Mouse (Mus musculus): ENCODE measurements at regions not wholly inside any gene's neighbourhood (a gene's known extent, or its start where the extent isn't known, plus 50 kb on each side); places are given as distances from the start of the nearest gene placed in this dataset.

DNA sequence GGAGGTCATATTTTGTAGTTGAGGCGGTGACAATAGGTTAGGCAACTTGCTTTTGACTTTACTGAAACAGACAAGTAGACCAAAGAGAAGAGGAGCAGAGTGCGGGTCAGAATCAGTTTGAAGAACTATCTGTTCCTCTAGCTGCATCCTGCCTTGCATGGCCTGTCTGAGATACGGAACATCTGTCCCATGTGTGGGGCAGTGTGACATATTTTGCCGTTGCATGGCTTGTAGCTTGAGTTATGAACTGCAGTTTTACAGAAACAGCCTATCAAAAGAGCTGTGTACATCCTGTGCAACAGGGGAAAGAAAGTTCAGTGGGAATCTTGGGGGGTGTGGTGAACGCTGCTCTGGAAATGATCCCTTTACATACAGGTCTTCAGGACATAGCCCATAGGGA is 718.9 kb upstream of the Igfbp3 start:
- Histone ChIP-seq H3K27me3 (replicated peaks) (no peaks in the 10 kb centered on the region), H3K9ac (no peak overlapping the region), H3K4me3 (replicated peaks) (no peak overlapping the region), H3K4me2 (no peak overlapping the region), H3K27ac (no peak overlapping the region), H3K9me3 (no peaks in the 10 kb centered on the region), H3K36me3 (no peaks in the 10 kb centered on the region), H3K4me1 (no peaks in the 10 kb centered on the region)
- WGBS: 83% methylated on average over 5 of the region's 5 CpGs
- ATAC-seq (ENCODE audit: insufficient read depth, low FRiP score, low read depth): no peak

DNA sequence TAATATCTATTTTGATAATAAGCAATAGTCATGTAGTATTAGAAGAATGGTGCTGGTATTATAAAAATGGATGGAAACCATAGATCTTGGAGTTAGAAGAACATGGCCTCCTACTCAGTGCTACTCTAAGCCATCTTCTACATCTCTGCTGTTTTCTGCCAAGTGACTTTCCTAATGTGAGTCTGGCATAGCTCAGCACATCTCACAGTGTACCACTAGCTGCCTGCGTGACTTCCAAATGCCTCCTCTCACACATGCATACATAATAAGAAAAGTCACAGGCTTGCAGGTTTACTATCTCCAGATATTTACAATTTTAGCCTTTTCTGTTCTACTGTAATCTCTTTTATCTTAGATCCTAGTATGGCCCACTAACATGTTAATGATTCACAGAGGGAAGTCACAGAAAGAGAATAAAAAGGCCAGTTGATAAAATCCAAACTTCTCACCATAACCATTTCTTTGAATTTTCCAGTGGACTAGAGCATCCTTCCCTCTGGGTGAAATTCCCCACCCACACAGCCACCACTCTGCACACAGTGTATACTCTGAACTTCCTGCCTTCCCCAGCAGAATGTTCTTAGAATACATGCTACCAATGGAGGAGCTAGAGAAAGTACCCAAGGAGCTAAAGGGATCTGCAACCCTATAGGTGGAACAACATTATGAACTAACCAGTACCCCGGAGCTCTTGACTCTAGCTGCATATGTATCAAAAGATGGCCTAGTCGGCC is 717.5 kb upstream of the Igfbp3 start:
- H3K9me3 ChIP-seq: no peaks in the 10 kb centered on the region
- H3K27me3 ChIP-seq (replicated peaks): no peaks in the 10 kb centered on the region
- no peaks in the 10 kb centered on the region for H3K36me3 ChIP-seq
- no peak overlapping the region for H3K27ac ChIP-seq
- no peaks in the 10 kb centered on the region for H3K4me1 ChIP-seq
- WGBS: 84% methylated on average over 3 of the region's 3 CpGs
- ATAC-seq (ENCODE audit: insufficient read depth, low FRiP score, low read depth): no peak
- H3K4me2 ChIP-seq: no peak overlapping the region
- H3K4me3 ChIP-seq (replicated peaks): no peak overlapping the region
- no peak overlapping the region for H3K9ac ChIP-seq

DNA sequence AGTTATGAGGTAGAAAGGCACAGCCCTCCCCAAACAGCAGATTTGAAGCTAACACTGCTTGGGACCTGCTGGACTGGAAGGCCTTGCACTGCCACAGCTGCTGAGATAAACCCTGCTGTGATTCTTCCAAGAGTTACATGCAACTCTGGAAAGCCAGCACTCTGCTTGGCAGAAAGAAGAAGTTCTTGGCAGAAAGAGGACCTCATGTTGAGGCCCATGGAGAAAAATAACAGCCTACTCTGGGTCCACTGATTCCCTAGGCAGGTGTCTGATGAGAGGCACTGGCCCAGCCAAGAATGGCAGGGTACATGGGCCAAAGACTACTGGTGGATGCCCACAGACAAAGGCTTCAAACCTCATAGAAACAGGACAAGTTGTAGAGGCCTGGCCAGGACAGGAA is 714.0 kb upstream of the Igfbp3 start:
- Histone ChIP-seq H3K9ac (no peak overlapping the region), H3K27me3 (replicated peaks) (no peaks in the 10 kb centered on the region), H3K4me1 (no peaks in the 10 kb centered on the region), H3K4me2 (no peak overlapping the region), H3K27ac (no peak overlapping the region), H3K36me3 (no peaks in the 10 kb centered on the region), H3K4me3 (replicated peaks) (no peak overlapping the region), H3K9me3 (no peaks in the 10 kb centered on the region)
- ATAC-seq (ENCODE audit: insufficient read depth, low FRiP score, low read depth): no peak

DNA sequence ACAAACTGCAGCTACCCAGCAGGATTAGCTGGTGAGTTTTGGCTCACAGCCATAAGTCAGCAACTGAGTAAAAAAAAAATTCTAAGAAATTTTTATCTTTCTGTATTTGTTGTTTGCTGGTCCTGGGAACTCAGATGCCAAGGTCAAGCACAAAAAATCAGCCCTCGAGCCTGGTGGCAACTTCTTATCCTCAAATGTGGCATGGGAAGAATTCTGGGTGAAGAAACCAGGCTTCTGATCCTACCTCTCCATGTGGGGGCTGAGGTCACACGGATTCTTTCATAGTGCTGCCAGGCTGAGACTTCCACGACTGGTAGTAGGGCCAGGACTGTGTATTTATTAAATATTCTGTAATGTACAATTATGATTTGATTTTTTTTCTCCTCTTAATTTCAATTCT is 698.3 kb upstream of the Igfbp3 start:
- Histone ChIP-seq H3K4me2 (no peak overlapping the region), H3K4me1 (no peaks in the 10 kb centered on the region), H3K27me3 (replicated peaks) (no peaks in the 10 kb centered on the region), H3K9me3 (no peaks in the 10 kb centered on the region), H3K36me3 (no peaks in the 10 kb centered on the region), H3K27ac (no peak overlapping the region), H3K4me3 (replicated peaks) (no peak overlapping the region), H3K9ac (no peak overlapping the region)
- ATAC-seq (ENCODE audit: insufficient read depth, low FRiP score, low read depth): no peak
- WGBS: 61% methylated on average over 3 of the region's 3 CpGs

DNA sequence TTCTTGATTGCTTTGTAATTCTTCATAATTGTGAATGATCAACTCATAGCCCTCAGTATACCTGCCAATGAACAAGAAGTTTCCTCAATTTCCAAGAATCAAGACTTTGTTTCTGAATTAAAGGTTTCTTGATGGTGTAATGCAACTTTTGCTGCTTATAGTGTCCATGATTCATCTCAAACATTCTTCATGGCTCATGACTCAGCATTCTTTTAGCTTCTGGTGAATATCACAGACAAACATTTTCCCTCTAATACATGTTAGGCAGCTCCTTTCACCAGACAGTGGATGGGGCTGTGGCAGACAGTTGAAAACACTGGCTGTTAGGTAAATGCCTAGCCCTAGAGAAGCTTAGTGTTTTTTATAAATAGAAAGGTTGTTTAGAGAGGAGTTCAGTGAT is 686.5 kb upstream of the Igfbp3 start:
- H3K9me3 ChIP-seq: no peaks in the 10 kb centered on the region
- no peak overlapping the region for H3K4me2 ChIP-seq
- H3K4me3 ChIP-seq (replicated peaks): no peak overlapping the region
- no peaks in the 10 kb centered on the region for H3K36me3 ChIP-seq
- no peak overlapping the region for H3K27ac ChIP-seq
- ATAC-seq (ENCODE audit: insufficient read depth, low FRiP score, low read depth): no peak
- no peaks in the 10 kb centered on the region for H3K4me1 ChIP-seq
- H3K9ac ChIP-seq: no peak overlapping the region
- no peaks in the 10 kb centered on the region for H3K27me3 ChIP-seq (replicated peaks)

DNA sequence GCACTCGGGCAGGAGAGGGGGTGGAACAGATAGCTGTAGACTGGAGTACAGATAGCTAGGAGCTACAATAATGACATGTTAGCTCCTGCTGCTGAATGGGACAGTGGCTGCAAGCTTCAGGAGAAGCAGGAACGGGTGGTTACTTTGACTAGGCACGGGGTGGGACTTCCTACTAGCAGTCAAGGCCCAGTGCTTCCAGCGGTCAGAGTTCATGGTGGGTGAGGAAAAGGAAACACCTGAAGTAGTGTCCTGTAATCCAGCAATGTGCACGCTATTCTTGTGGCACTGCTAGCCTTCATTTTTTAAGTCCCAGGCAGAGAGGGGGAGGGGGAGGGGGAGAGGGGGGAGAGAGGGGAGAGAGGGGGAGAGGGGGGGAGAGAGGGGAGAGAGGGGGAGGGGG is 684.5 kb upstream of the Igfbp3 start:
- ATAC-seq (ENCODE audit: insufficient read depth, low FRiP score, low read depth): peak; percentile 53; the same call in 1 of the 2 replicates
- Histone ChIP-seq H3K36me3 (no peaks in the 10 kb centered on the region), H3K4me2 (no peak overlapping the region), H3K4me1 (no peaks in the 10 kb centered on the region), H3K9me3 (no peaks in the 10 kb centered on the region), H3K4me3 (replicated peaks) (no peak overlapping the region), H3K9ac (no peak overlapping the region), H3K27me3 (replicated peaks) (no peaks in the 10 kb centered on the region), H3K27ac (no peak overlapping the region)
- 62% methylated on average over 4 of the region's 5 CpGs for WGBS

DNA sequence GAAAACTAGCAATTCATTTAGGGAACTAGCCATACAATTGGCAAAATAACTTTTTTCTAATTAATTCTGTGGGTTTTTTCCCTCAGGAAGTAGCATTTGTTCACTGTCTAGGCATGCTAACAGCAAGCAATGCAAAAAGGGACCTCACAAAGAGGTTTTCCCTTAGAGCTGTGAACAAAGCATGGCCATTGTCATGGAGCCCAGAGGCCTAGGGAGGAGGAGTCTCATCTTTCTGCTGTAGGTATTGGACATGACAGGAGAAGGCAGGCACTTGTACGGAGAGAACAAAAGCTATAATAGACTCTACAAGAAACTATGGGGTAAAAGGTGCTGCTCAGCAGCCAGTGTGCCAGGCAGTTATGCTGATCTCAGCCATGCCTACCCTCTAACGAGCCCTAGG is 666.8 kb upstream of the Igfbp3 start:
- 54% methylated on average over 2 of the region's 2 CpGs for WGBS

DNA sequence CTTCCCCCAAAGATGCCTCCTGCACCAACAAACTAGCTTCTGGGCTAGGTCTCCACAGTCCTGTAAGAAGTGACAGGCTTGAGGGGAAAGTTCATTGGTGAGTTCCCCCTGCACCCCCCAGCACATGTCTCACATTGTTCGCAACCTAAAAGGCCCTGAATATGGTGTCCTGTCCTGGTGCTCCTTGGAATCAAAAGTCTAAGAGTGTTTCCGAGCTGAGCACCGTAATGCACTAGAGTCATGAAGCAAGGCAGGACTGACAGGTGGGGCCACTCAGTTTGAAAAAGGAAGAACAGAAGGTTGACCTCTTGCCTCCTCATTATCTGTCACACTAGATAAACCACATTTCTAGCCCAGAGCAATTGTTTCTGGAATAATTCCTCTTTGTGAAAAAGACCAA is 650.4 kb upstream of the Igfbp3 start:
- no peaks in the 10 kb centered on the region for H3K36me3 ChIP-seq
- H3K27ac ChIP-seq: no peak overlapping the region
- no peak for ATAC-seq (ENCODE audit: insufficient read depth, low FRiP score, low read depth)
- no peak overlapping the region for H3K4me2 ChIP-seq
- H3K4me1 ChIP-seq: no peaks in the 10 kb centered on the region
- 46% methylated on average over 3 of the region's 3 CpGs for WGBS
- no peaks in the 10 kb centered on the region for H3K9me3 ChIP-seq
- no peaks in the 10 kb centered on the region for H3K27me3 ChIP-seq (replicated peaks)
- no peak overlapping the region for H3K9ac ChIP-seq
- no peak overlapping the region for H3K4me3 ChIP-seq (replicated peaks)

More for the DNA sequence above, 666.8 kb upstream of the Igfbp3 start:
- H3K36me3 ChIP-seq: no peaks in the 10 kb centered on the region
- no peaks in the 10 kb centered on the region for H3K4me1 ChIP-seq
- ATAC-seq (ENCODE audit: insufficient read depth, low FRiP score, low read depth): no peak
- no peaks in the 10 kb centered on the region for H3K27me3 ChIP-seq (replicated peaks)
- no peak overlapping the region for H3K4me2 ChIP-seq
- H3K4me3 ChIP-seq (replicated peaks): no peak overlapping the region
- no peak overlapping the region for H3K27ac ChIP-seq
- no peak overlapping the region for H3K9ac ChIP-seq
- no peaks in the 10 kb centered on the region for H3K9me3 ChIP-seq

DNA sequence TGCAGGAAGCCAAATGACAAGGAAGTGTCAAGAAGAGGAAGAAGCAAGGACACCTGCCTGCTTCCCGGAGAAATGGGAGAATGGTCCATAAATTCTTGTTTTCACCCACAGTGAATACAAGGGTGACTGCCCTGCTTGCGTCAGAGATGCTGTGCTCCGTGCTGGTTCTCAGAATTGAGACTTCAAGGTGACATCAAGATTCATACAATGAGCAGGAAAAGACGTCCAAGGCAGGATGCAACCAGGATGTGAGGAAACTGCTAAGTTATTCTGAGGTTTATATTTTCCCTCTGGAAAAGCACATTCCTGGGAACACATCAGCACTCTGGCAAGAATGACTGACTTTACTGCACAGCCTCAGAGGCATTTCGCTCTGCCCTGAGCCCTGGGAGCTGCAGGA is 650.0 kb upstream of the Igfbp3 start:
- Histone ChIP-seq H3K9me3 (no peaks in the 10 kb centered on the region), H3K4me3 (replicated peaks) (no peak overlapping the region), H3K9ac (no peak overlapping the region), H3K4me2 (no peak overlapping the region), H3K36me3 (no peaks in the 10 kb centered on the region), H3K27me3 (replicated peaks) (no peaks in the 10 kb centered on the region), H3K4me1 (no peaks in the 10 kb centered on the region), H3K27ac (no peak overlapping the region)
- no peak for ATAC-seq (ENCODE audit: insufficient read depth, low FRiP score, low read depth)
- WGBS: 49% methylated on average over 5 of the region's 5 CpGs

DNA sequence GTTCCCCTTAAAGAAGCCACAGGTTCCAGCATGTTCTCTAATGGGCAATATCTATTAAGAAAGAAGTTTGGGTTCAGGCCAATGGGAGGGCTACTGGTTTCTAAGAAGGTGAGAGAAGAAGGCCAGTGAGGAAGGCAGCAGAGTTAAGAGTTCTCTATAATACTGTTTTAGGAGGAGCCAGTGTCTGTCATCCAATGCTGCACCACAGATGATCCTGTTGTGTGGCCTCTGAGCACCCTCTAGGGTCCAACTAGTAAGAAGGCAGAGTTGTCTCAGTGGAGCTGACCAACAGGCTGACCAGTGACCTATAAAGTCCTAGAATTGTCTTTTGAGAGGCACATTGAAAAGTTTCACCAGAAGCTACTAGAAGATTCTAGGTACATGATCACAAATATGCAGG is 648.8 kb upstream of the Igfbp3 start:
- H3K9ac ChIP-seq: no peak overlapping the region
- H3K4me1 ChIP-seq: no peaks in the 10 kb centered on the region
- no peaks in the 10 kb centered on the region for H3K36me3 ChIP-seq
- H3K4me2 ChIP-seq: no peak overlapping the region
- no peak overlapping the region for H3K27ac ChIP-seq
- no peak overlapping the region for H3K4me3 ChIP-seq (replicated peaks)
- ATAC-seq (ENCODE audit: insufficient read depth, low FRiP score, low read depth): no peak
- no peaks in the 10 kb centered on the region for H3K9me3 ChIP-seq
- H3K27me3 ChIP-seq (replicated peaks): no peaks in the 10 kb centered on the region

DNA sequence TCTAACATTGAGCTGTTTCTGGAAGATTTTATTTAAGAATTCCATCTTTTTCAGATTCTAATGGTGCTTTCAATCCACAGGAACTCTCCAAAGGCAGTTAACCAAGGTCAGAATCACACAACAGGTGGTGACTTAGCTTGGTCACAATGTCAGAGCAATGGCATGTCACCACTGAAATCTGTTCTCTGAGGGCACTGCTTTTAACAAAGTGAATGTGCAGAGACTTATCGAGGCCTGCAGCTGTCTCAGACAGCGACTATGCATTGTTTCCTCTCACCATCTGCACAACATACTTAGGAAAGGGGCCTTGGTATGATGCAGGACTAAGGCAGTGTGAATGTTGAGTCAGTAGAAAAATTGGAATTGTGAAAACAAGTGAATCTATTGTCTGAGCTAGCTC is 638.9 kb upstream of the Igfbp3 start:
- WGBS: 70% methylated on average over 2 of the region's 2 CpGs
- Histone ChIP-seq H3K4me3 (replicated peaks) (no peak overlapping the region), H3K27ac (no peak overlapping the region), H3K27me3 (replicated peaks) (no peaks in the 10 kb centered on the region), H3K4me2 (no peak overlapping the region), H3K4me1 (no peaks in the 10 kb centered on the region), H3K9ac (no peak overlapping the region), H3K36me3 (no peaks in the 10 kb centered on the region), H3K9me3 (no peaks in the 10 kb centered on the region)
- no peak for ATAC-seq (ENCODE audit: insufficient read depth, low FRiP score, low read depth)

DNA sequence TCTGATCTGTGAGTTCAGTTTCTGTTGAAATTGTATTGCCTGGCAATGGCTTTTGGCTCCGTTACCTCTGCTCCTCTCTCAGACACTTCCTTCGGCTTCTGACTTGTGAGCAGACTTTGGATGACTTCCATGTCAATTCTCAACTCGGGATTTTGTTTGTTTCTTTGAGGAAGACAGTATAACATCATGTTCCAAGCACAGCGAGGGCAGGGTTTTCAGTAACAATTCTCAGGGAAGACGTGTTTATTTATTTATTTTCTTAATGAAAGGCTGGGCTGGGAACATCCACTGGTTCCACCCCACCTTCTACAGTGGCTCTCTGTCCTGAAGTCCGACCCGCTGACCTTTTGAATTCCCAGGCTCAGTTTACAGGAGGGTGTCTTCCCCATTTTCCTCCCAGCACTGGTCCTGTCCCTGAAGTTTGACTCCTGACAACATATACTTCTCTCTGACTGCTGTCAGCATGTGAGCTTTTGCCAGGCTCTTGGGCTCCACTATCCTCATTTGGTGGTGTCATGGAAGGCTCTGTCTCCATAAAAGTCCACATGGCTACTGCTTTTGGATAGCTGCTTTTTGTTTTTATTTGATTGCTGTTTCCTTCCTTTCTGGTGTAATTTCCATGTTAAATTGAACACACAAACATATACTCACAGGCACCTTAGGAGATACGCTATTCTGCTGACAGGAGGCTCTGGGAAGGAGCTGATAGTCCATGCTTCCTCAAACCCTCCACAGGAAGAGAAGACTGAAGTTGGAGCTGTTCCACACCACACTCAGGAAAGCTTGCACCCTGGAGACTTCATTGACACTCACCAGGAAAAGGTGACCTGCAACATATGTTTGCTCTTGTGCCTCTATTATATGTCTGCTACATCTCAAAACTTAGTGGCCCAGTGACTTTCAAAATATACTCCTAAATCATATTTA is 624.9 kb upstream of the Igfbp3 start:
- no peaks in the 10 kb centered on the region for H3K4me1 ChIP-seq
- no peak overlapping the region for H3K9ac ChIP-seq
- H3K4me2 ChIP-seq: no peak overlapping the region
- H3K4me3 ChIP-seq (replicated peaks): no peak overlapping the region
- no peaks in the 10 kb centered on the region for H3K27me3 ChIP-seq (replicated peaks)
- WGBS: 54% methylated on average over 8 of the region's 8 CpGs
- no peaks in the 10 kb centered on the region for H3K36me3 ChIP-seq
- H3K27ac ChIP-seq: no peak overlapping the region
- no peak for ATAC-seq (ENCODE audit: insufficient read depth, low FRiP score, low read depth)
- H3K9me3 ChIP-seq: no peaks in the 10 kb centered on the region

All from stomach, embryonic 15.5 days (tissue).